Mouse (Mus musculus): Measurements from ENCODE around the gene Nup85. TPM values are rescaled to one million over a fixed set of nuclear protein-coding genes. Genes with fewer than 3 reads are reported as not detected.
"Not testable (repeated sequence)": the region's sequence is repeated elsewhere in the genome, so short reads cannot be mapped to it uniquely, and the experiment has no call there.

The Nup85 gene
- total and polyA plus RNA-seq, 2 experiments from 2014 or later = 33.9 to 102 TPM

DNA sequence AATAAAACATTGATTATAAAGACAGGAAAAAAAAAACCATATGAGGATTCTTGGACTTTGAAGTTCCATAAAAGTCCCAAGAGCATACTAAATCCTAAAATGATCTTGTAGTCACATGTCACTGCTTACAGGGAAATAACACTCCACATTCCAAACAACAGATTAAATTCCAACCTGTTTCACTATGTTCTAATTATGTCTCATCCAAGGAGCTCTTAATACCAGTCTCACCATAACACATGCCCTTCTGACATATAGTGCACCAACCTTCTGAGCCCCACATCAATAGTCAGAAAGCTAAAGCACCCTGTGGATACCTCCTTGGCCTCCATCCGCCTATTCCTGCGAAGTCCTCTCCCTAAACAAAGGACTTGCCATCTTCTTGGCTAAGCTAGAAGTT is 44.0 kb upstream of the Nup85 start:
- Histone ChIP-seq H3K4me1 (ENCODE audit: control insufficient read depth, insufficient read depth) (peaks cover 21% of the 10 kb centered on the region), H3K9me3 (replicated peaks; ENCODE audit: control insufficient read depth, low read length) (no peaks in the 10 kb centered on the region), H3K27me3 (ENCODE audit: control insufficient read depth, insufficient read depth, low read length) (no peaks in the 10 kb centered on the region), H3K4me2 (ENCODE audit: low read depth, low read length) (no peak overlapping the region), H3K4me3 (ENCODE audit: low read depth, low read length) (no peak overlapping the region), H3K36me3 (replicated peaks; ENCODE audit: control insufficient read depth, insufficient read depth, low read length) (peaks cover 26% of the 10 kb centered on the region), H3K27ac (ENCODE audit: low read depth) (peak overlapping the region; percentile 90), H3K9ac (replicated peaks; ENCODE audit: low read depth, low read length) (no peak overlapping the region; the same call in 1 of the 2 replicates)
- TF ChIP-seq EP300 (IDR thresholded peaks at IDR 0.05; ENCODE audit: low read depth) (peak; percentile 73), CTCF (IDR thresholded peaks at IDR 0.05; ENCODE audit: low read depth) (no peak)
- DNase-seq (ENCODE audit: low spot score) (peak; percentile 78), ATAC-seq (ENCODE audit: insufficient read depth, low read depth) (peak; percentile 91)
- 52% methylated on average over 2 of the region's 2 CpGs for WGBS

- H3K9me3 ChIP-seq (replicated peaks; ENCODE audit: control insufficient read depth, low read length) = no peaks in the 10 kb centered on the region
- H3K27me3 ChIP-seq (ENCODE audit: control insufficient read depth, insufficient read depth, low read length) = no peaks in the 10 kb centered on the region
- 73% methylated on average over 4 of the region's 4 CpGs for WGBS
- H3K9ac ChIP-seq (replicated peaks; ENCODE audit: low read depth, low read length) = no peak overlapping the region
- no peak overlapping the region for H3K4me3 ChIP-seq (ENCODE audit: low read depth, low read length)
- peak overlapping the region; percentile 90 for H3K27ac ChIP-seq (ENCODE audit: low read depth)
- DNase-seq (ENCODE audit: low spot score) = no peak
- H3K4me1 ChIP-seq (ENCODE audit: control insufficient read depth, insufficient read depth) = peaks cover 23% of the 10 kb centered on the region
- no peak for TF ChIP-seq CTCF (IDR thresholded peaks at IDR 0.05; ENCODE audit: low read depth)
- TF ChIP-seq EP300 (IDR thresholded peaks at IDR 0.05; ENCODE audit: low read depth) = no peak
- no peak overlapping the region for H3K4me2 ChIP-seq (ENCODE audit: low read depth, low read length)
- no peak for ATAC-seq (ENCODE audit: insufficient read depth, low read depth)
- peaks cover 35% of the 10 kb centered on the region for H3K36me3 ChIP-seq (replicated peaks; ENCODE audit: control insufficient read depth, insufficient read depth, low read length)
Measured at GRCm38 (mm10) chr11:115521080-115521479, 43.2 kb upstream of the Nup85 start.

GRCm38 (mm10) chr11:115522238-115522637 is 42.0 kb upstream of the Nup85 start:
- ATAC-seq (ENCODE audit: insufficient read depth, low read depth) (no peak), DNase-seq (ENCODE audit: low spot score) (no peak)
- Histone ChIP-seq H3K4me2 (ENCODE audit: low read depth, low read length) (no peak overlapping the region), H3K27me3 (ENCODE audit: control insufficient read depth, insufficient read depth, low read length) (no peaks in the 10 kb centered on the region), H3K4me3 (ENCODE audit: low read depth, low read length) (no peak overlapping the region), H3K9ac (replicated peaks; ENCODE audit: low read depth, low read length) (no peak overlapping the region), H3K36me3 (replicated peaks; ENCODE audit: control insufficient read depth, insufficient read depth, low read length) (peaks cover 46% of the 10 kb centered on the region), H3K4me1 (ENCODE audit: control insufficient read depth, insufficient read depth) (peaks cover 23% of the 10 kb centered on the region), H3K9me3 (replicated peaks; ENCODE audit: control insufficient read depth, low read length) (no peaks in the 10 kb centered on the region), H3K27ac (ENCODE audit: low read depth) (0 out of 2 replicates have a peak overlapping the region, but pooled peaks have one; percentile 20)
- TF ChIP-seq EP300 (IDR thresholded peaks at IDR 0.05; ENCODE audit: low read depth) (no peak), CTCF (IDR thresholded peaks at IDR 0.05; ENCODE audit: low read depth) (no peak)
- WGBS = 90% methylated on average over 2 of the region's 2 CpGs

DNA sequence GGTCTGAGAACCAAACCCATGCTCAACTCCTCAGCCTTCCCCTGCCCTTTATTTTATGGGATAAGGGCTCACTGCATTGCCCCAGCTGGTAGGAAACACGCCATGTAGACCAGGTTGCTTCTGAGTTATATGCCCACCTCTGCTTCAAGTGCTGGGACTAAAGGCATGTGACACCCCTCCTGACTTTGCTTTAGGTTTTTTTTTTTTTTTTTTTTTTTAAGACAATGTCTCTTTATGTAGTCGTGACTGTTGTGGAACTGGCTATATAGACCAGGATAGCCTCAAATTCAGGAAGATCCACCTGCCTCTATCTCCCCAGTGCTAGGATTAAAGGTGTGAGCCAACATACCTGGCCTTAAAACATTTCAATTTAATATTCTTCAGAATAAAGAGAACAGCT is 41.5 kb upstream of the Nup85 start:
- DNase-seq (ENCODE audit: low spot score) (no peak), ATAC-seq (ENCODE audit: insufficient read depth, low read depth) (no peak)
- WGBS = 69% methylated on average over 2 of the region's 2 CpGs
- Histone ChIP-seq H3K36me3 (replicated peaks; ENCODE audit: control insufficient read depth, insufficient read depth, low read length) (peaks cover 51% of the 10 kb centered on the region), H3K4me2 (ENCODE audit: low read depth, low read length) (no peak overlapping the region), H3K27ac (ENCODE audit: low read depth) (no peak overlapping the region), H3K4me3 (ENCODE audit: low read depth, low read length) (no peak overlapping the region), H3K9me3 (replicated peaks; ENCODE audit: control insufficient read depth, low read length) (no peaks in the 10 kb centered on the region), H3K4me1 (ENCODE audit: control insufficient read depth, insufficient read depth) (peaks cover 23% of the 10 kb centered on the region), H3K27me3 (ENCODE audit: control insufficient read depth, insufficient read depth, low read length) (no peaks in the 10 kb centered on the region), H3K9ac (replicated peaks; ENCODE audit: low read depth, low read length) (no peak overlapping the region)
- TF ChIP-seq EP300 (IDR thresholded peaks at IDR 0.05; ENCODE audit: low read depth) (no peak), CTCF (IDR thresholded peaks at IDR 0.05; ENCODE audit: low read depth) (no peak)

GRCm38 (mm10) chr11:115526446-115526845 is 37.8 kb upstream of the Nup85 start:
- not testable (repeated sequence) for H3K4me3 ChIP-seq (ENCODE audit: low read depth, low read length); ATAC-seq (ENCODE audit: insufficient read depth, low read depth); H3K27me3 ChIP-seq (ENCODE audit: control insufficient read depth, insufficient read depth, low read length); H3K9ac ChIP-seq (replicated peaks; ENCODE audit: low read depth, low read length); H3K27ac ChIP-seq (ENCODE audit: low read depth); H3K4me2 ChIP-seq (ENCODE audit: low read depth, low read length); H3K9me3 ChIP-seq (replicated peaks; ENCODE audit: control insufficient read depth, low read length); DNase-seq (ENCODE audit: low spot score); H3K4me1 ChIP-seq (ENCODE audit: control insufficient read depth, insufficient read depth)
- peaks cover 76% of the 10 kb centered on the region for H3K36me3 ChIP-seq (replicated peaks; ENCODE audit: control insufficient read depth, insufficient read depth, low read length)
- 87% methylated on average over 3 of the region's 3 CpGs for WGBS

DNA sequence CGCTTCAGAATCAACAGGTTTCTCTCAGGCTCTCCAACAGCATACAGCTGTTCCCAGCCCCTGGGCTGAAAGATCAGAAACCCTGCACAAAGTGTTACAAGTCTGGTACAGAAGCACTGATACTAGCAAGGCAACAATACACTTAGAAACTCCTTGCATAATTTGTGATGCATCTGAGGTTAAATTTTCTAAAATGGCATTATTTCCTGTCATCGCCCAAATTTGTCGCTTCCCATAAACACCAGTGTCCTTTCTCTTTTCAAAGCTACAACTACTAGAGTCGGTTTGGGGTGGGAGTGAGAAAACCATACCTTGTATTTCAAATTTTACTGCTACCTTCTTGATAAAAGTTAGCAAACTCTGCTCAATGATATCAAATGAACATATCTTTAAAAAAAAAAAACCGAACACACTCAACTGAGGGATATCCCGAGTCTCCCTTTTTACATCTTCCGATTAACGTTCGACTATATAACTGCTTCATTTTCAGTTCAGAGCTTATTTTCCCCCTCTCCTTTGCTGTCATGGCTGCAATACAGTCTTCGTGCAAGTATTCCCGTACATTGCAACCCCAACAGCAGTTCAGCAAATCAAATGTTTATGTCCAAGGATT is 29.4 kb upstream of the Nup85 start:
- no peak for DNase-seq (ENCODE audit: low spot score)
- H3K36me3 ChIP-seq (replicated peaks; ENCODE audit: control insufficient read depth, insufficient read depth, low read length) = peaks cover 32% of the 10 kb centered on the region
- peak overlapping the region; percentile 85 for H3K4me2 ChIP-seq (ENCODE audit: low read depth, low read length)
- TF ChIP-seq CTCF (IDR thresholded peaks at IDR 0.05; ENCODE audit: low read depth) (no peak), EP300 (IDR thresholded peaks at IDR 0.05; ENCODE audit: low read depth) (no peak)
- no peak for ATAC-seq (ENCODE audit: insufficient read depth, low read depth)
- H3K9ac ChIP-seq (replicated peaks; ENCODE audit: low read depth, low read length) = peak overlapping the region; percentile 98
- H3K27me3 ChIP-seq (ENCODE audit: control insufficient read depth, insufficient read depth, low read length) = no peaks in the 10 kb centered on the region
- peak overlapping the region; percentile 99 for H3K4me3 ChIP-seq (ENCODE audit: low read depth, low read length)
- peaks cover 7% of the 10 kb centered on the region for H3K4me1 ChIP-seq (ENCODE audit: control insufficient read depth, insufficient read depth)
- WGBS = 3% methylated on average over 11 of the region's 11 CpGs
- peak overlapping the region; percentile 100 for H3K27ac ChIP-seq (ENCODE audit: low read depth)
- H3K9me3 ChIP-seq (replicated peaks; ENCODE audit: control insufficient read depth, low read length) = no peaks in the 10 kb centered on the region
